Mouse (Mus musculus) ES-E14 (cell line): Measurements from ENCODE around the gene Unc93b1. TPM values are rescaled to one million over a fixed set of nuclear protein-coding genes. Genes with fewer than 3 reads are reported as not detected.
"Not testable (repeated sequence)": the region's sequence is repeated elsewhere in the genome, so short reads cannot be mapped to it uniquely, and the experiment has no call there.

Experiments used
- DNase-seq: peaks from one replicate; pipeline ENCODE4 v3.0.0-alpha.2; 2013; ENCODE audit warnings: low read depth, low spot score
- H3K27ac ChIP-seq: 2 replicates; pipeline ENCODE4 v1.5.1; 2012; ENCODE audit warnings: low read depth, mild to moderate bottlenecking, low read length, moderate library complexity, mixed read lengths; ENCODE audit not compliant: poor library complexity, insufficient read depth, severe bottlenecking
- H3K36me3 ChIP-seq: 2 replicates; pipeline ENCODE4 v1.6.1; 2012; ENCODE audit warnings: mild to moderate bottlenecking, low read length, moderate library complexity, mixed read lengths; ENCODE audit not compliant: control insufficient read depth, poor library complexity, insufficient read depth, severe bottlenecking
- H3K4me1 ChIP-seq, 2 experiments: fragments of 150-350 bp in 1 of 2; sonication (generic) in 1 of 2; 2 replicates each; pipeline ENCODE4 v1.6.1; 2012; ENCODE audit warnings: low read length in 2 of 2, mild to moderate bottlenecking in 1 of 2, mixed read lengths in 1 of 2; ENCODE audit not compliant: control insufficient read depth in 2 of 2, insufficient read depth in 2 of 2, poor library complexity in 1 of 2
- H3K4me3 ChIP-seq, 2 experiments: fragments of 150-350 bp in 1 of 2; sonication (generic) in 1 of 2; 2 replicates each; pipeline ENCODE4 v1.5.1; 2012; ENCODE audit warnings: low read length in 2 of 2, low read depth in 1 of 2, mild to moderate bottlenecking in 1 of 2, mixed read lengths in 1 of 2; ENCODE audit not compliant: insufficient read depth in 1 of 2, poor library complexity in 1 of 2, severe bottlenecking in 1 of 2
- H3K9ac ChIP-seq: 2 replicates; pipeline ENCODE4 v1.6.1; 2012; ENCODE audit warnings: low read depth, mild to moderate bottlenecking, low read length, mixed read lengths; ENCODE audit not compliant: poor library complexity, insufficient read depth, severe bottlenecking
- H3K9me3 ChIP-seq: fragments of 150-350 bp; sonication (generic); 2 replicates; pipeline ENCODE4 v1.6.1; 2012; ENCODE audit warnings: low read depth, mild to moderate bottlenecking, low read length; ENCODE audit not compliant: control insufficient read depth, insufficient read depth
- CHD2 ChIP-seq: IDR thresholded peaks from 2 replicates; pipeline ENCODE4 v1.6.1; 2014; ENCODE audit warnings: mild to moderate bottlenecking, low read depth, low read length, inconsistent platforms
- HCFC1 ChIP-seq: IDR thresholded peaks from 2 replicates; pipeline ENCODE4 v1.6.1; 2012; ENCODE audit warnings: low read length, inconsistent platforms, borderline replicate concordance; ENCODE audit not compliant: insufficient read depth
- MAFK ChIP-seq: IDR thresholded peaks from 2 replicates; pipeline ENCODE4 v1.6.1; 2014; ENCODE audit warnings: mild to moderate bottlenecking, low read depth, low read length, inconsistent platforms; ENCODE audit not compliant: insufficient read depth
- ZC3H11A ChIP-seq: IDR thresholded peaks from 2 replicates; pipeline ENCODE4 v1.6.1; 2012; ENCODE audit warnings: low read depth, mild to moderate bottlenecking, inconsistent platforms, low read length, borderline replicate concordance
- ZNF384 ChIP-seq: IDR thresholded peaks from 2 replicates; pipeline ENCODE4 v1.6.1; 2012; ENCODE audit warnings: low read depth, low read length, inconsistent platforms
- in situ Hi-C, 2 experiments: fragments of 600-800 bp; cut with MboI; formaldehyde crosslinking; loops; one replicate each; pipeline ENCODE4 v1.15.1; 2025; ENCODE audit warnings: low sequenced_read_pairs in 2 of 2, inconsistent platforms in 1 of 2; ENCODE audit not compliant: unreplicated experiment in 2 of 2
- total RNA-seq: library from RNA; depleted of rRNA; stranded (reverse); fragments of 300-350 nt; gene quantifications from 2 replicates; pipeline ENCODE4 v1.2.3, GENCODE M21; 2012

Unc93b1 gene
- total RNA-seq, 1 experiment: 3.9 TPM

DNA sequence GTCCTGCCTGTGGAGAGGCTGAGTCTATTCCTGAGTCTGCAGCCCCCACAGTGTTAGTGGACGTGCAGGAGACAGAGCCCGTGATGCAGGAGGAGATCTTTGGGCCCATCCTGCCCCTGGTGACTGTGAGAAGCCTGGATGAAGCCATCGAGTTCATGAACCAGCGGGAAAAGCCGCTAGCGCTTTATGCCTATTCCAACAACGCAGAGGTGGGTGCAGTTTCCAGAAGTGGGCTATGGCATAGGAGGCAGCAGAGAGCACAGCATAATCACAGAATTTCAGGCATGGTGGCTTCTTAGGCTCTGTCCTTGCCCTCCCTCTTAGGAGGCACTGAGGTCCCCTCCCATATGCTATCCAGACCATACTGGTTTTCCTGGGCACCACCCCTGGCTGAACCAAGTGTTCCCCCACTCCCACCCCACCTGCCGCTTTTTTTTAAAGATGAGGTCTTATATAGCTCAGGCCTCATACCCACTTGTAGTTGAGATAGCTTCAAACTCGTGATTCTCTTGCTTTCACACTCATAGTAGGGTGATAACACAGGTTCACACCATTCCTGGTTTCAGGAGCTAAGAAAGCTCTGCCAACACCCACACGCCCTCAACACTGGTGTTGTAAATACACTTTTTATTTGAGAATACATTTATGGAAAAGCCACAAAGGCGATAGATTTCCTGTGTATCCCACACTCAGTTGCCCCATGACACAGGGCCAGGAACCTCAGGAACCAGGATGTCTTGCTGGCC lies 31.5 kb downstream of the Unc93b1 start:
- no peak for DNase-seq
- in situ Hi-C loops: no loop called here
- TF ChIP-seq HCFC1 (no peak), ZNF384 (no peak)

DNA sequence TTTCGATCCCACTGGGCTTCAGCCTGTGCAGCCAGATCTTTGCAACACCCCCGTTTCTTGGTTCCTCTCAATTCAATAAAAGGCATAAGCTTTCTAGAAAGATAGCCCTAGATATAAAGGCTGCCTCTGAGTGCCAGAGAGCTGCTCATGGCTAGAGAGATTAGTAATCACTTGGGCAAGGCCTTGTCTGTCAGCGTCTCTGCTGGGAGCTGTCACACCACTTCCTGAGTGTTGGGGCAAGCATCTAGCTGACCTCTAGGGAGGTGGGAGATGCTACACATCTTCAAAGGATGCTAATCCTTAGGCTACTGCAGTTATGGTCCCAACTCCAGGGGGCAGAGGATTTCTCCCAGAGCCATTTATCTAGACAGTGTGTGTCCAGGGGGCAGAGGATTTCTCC lies 32.3 kb downstream of the Unc93b1 start:
- DNase-seq: no peak
- Histone ChIP-seq H3K4me1 (peaks cover 0 to 2% of the 10 kb centered on the region in 2 experiments; a peak in 1 of 4 replicates), H3K9ac (no peak overlapping the region), H3K36me3 (no peaks in the 10 kb centered on the region), H3K9me3 (no peaks in the 10 kb centered on the region), H3K4me3 (no peak overlapping the region), H3K27ac (no peak overlapping the region)
- TF ChIP-seq CHD2 (no peak), ZNF384 (no peak), HCFC1 (no peak), MAFK (no peak)
- in situ Hi-C loops: no loop called here

More for the DNA sequence above, 31.5 kb downstream of the Unc93b1 start:
- Histone ChIP-seq H3K4me1 (no peaks in the 10 kb centered on the region; a peak in 1 of 4 replicates), H3K4me3 (no peak overlapping the region), H3K9ac (no peak overlapping the region), H3K36me3 (no peaks in the 10 kb centered on the region), H3K27ac (no peak overlapping the region), H3K9me3 (no peaks in the 10 kb centered on the region)

DNA sequence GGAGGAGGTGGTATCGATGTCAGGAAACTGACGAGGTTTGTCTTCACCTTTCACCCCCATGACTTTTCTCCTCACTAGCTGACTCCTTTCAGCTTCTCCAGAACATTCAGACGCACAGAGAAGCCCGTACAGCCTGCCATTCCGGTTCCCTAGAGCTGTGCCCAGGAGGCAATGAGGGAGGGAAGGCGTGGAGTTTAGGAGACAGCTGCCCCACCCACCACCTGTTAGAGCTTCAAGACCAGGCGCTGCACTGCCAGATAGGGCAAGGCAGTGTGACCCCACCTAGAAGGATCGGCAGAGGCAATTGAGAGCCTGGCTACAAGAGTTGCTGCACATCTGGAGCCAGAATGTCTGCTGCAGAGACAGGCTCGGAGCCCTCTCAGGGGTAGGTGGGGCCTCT lies 37.2 kb downstream of the Unc93b1 start, which contains the start of gene Aldh3b2:
Aldh3b2 (plus strand) TSS at position 100 of the 400 bp plus-strand sequence.
- in situ Hi-C loops: no loop called here
- no peak for DNase-seq
- TF ChIP-seq ZNF384 (no peak), MAFK (no peak), ZC3H11A (no peak), CHD2 (no peak), HCFC1 (no peak)

DNA sequence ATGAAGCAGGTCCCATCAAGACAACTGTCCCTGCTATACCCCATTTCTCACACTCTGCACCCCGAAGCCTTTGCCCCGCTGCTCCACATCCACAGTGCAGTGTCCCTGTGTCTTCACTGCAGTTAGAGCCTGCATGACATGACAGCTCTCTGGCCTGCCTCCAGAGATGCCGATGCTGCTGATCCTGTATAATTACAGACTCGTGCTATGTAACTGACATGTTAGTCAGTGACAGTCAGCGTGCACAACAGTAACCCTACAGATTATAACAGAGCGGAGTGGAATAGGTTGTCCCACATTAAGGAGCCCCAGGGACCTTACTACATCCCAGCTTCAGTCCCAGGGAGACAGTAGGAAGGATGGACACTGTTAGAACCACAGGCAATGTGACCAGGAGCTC lies 39.6 kb downstream of the Unc93b1 start:
- H3K27ac ChIP-seq, H3K9me3 ChIP-seq, DNase-seq, H3K4me1 ChIP-seq, H3K36me3 ChIP-seq, H3K9ac ChIP-seq, H3K4me3 ChIP-seq, in situ Hi-C loops: not testable (repeated sequence)

More for the DNA sequence above, 37.2 kb downstream of the Unc93b1 start, which contains the start of gene Aldh3b2:
- Histone ChIP-seq H3K9ac (no peak within 1 kb of the TSS), H3K9me3 (no peaks in the 10 kb centered on the region), H3K27ac (no peak within 1 kb of the TSS), H3K36me3 (no peaks in the 10 kb centered on the region), H3K4me1 (peaks cover 0 to 3% of the 10 kb centered on the region in 2 experiments; a peak in 1 of 4 replicates), H3K4me3 (no peak within 1 kb of the TSS; a peak in 1 of 4 replicates)

DNA sequence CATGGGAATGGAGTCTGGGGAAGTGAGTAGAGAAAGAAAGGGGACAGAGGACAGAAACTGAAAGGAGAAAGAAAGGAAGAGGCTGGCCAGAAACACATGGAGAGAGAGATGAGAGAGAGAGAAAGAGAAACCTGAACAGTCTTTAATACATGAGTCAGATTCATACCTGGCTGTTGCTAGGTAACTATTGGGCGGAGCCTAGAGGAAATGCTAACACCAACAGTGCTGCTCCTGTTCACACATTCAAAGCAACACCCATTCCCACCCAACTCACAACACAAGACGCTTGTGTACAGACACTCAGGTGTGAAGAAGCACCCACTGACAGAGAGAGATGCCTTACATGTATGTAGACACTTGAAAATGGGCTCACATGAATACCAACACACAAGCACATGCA lies 40.9 kb downstream of the Unc93b1 start:
- in situ Hi-C loops: no loop called here

More for the DNA sequence above, 40.9 kb downstream of the Unc93b1 start:
- peaks cover 0 to 3% of the 10 kb centered on the region in 2 experiments; a peak in 1 of 4 replicates for H3K4me1 ChIP-seq
- TF ChIP-seq HCFC1: no peak
- no peak for TF ChIP-seq CHD2
- TF ChIP-seq ZNF384: no peak
- TF ChIP-seq ZC3H11A: no peak
- no peak for TF ChIP-seq MAFK
- no peak overlapping the region for H3K9ac ChIP-seq
- no peaks in the 10 kb centered on the region for H3K36me3 ChIP-seq
- DNase-seq: no peak
- H3K4me3 ChIP-seq: no peak overlapping the region
- no peaks in the 10 kb centered on the region for H3K9me3 ChIP-seq
- no peak overlapping the region for H3K27ac ChIP-seq
